Mouse (Mus musculus): ENCODE data around the gene AC134908.4. TPM values are rescaled to one million over a fixed set of nuclear protein-coding genes. Genes with fewer than 3 reads are reported as not detected.
A peak's percentile ranks its signal among the peaks of the same experiment; 100 is the strongest.

The AC134908.4 gene
- polyA plus RNA-seq, 1 experiment from 2014 or later = 0.26 TPM

DNA sequence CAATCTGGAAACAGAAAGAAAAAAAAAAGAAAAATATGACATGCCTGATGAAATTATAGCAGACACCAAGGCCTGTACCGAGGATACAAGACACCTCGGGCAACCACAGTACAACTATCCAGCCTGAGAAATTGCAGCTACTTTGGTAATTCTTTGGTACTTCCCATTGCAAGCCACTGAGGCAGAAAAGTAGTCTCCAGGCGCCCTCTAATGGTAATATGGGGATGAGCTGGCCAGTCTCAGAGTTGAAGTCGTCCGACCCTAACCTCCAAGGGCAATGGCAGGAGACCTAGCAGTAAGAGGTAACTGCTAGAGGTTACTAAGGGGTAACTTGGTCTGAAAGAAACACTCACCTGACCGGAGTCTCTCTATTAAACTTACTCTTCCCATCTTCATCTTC lies 5.6 kb upstream of the AC134908.4 start:
- Histone ChIP-seq H3K27ac (ENCODE audit: low read length) (no peak overlapping the region), H3K27me3 (ENCODE audit: control insufficient read depth, insufficient read depth, low read length) (peaks cover 3% of the 10 kb centered on the region; the same call in 1 of the 2 replicates), H3K4me1 (ENCODE audit: control insufficient read depth, insufficient read depth, low read length) (peaks cover 17% of the 10 kb centered on the region), H3K4me2 (ENCODE audit: low read depth, low read length) (no peak overlapping the region), H3K9ac (ENCODE audit: low read length) (no peak overlapping the region), H3K4me3 (ENCODE audit: low read length) (no peak overlapping the region), H3K9me3 (replicated peaks; ENCODE audit: control insufficient read depth, low read length) (no peaks in the 10 kb centered on the region), H3K36me3 (ENCODE audit: control insufficient read depth, insufficient read depth) (no peaks in the 10 kb centered on the region)
- 6% methylated on average over 6 of the region's 6 CpGs for WGBS
- no peak for ATAC-seq (replicated peaks; ENCODE audit: extremely low read depth, insufficient read depth, low FRiP score)

DNA sequence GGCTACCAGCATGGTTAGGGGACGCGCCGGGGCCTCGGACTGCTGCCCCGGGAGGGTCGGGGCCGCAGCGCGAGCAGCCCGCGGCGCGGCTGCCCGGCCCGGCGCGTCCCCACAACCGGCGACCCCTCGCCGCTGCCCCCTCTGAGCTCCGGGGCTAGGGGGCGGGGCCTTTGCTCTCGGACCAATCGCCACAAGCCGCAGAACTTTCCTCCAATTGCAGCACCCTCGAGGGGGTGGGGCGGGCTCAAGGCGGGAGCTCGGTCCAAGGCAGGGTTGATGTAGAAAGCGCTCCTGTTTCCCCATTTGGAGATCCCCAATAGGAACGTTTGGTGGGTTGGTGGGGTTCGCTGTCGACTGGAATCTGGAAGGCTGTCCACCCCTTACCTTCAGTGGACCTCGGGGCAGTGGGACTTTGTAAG lies 1.5 kb upstream of the AC134908.4 start, which contains the start of gene Metrn:
TSS of gene Metrn (minus strand) at position 186 of the 419 bp plus-strand sequence.
- H3K27ac ChIP-seq (ENCODE audit: low read length) = no peak within 1 kb of the TSS; the same call in 1 of the 2 replicates

GRCm38 (mm10) chr17:25796211-25796771 lies 832 bp upstream of the AC134908.4 start:
- ATAC-seq (replicated peaks; ENCODE audit: extremely low read depth, insufficient read depth, low FRiP score) = no peak
- Histone ChIP-seq H3K9ac (ENCODE audit: low read length) (peak overlapping the region; percentile 84), H3K36me3 (ENCODE audit: control insufficient read depth, insufficient read depth) (no peaks in the 10 kb centered on the region), H3K27me3 (ENCODE audit: control insufficient read depth, insufficient read depth, low read length) (no peaks in the 10 kb centered on the region), H3K27ac (ENCODE audit: low read length) (no peak overlapping the region; the same call in 1 of the 2 replicates), H3K4me3 (ENCODE audit: low read length) (peak overlapping the region; percentile 92), H3K4me1 (ENCODE audit: control insufficient read depth, insufficient read depth, low read length) (peaks cover 25% of the 10 kb centered on the region), H3K9me3 (replicated peaks; ENCODE audit: control insufficient read depth, low read length) (no peaks in the 10 kb centered on the region), H3K4me2 (ENCODE audit: low read depth, low read length) (peak overlapping the region; percentile 93)
- WGBS = 3% methylated on average over 37 of the region's 37 CpGs

More for the DNA sequence above, 1.5 kb upstream of the AC134908.4 start, which contains the start of gene Metrn:
- H3K27me3 ChIP-seq (ENCODE audit: control insufficient read depth, insufficient read depth, low read length) = no peaks in the 10 kb centered on the region
- H3K4me1 ChIP-seq (ENCODE audit: control insufficient read depth, insufficient read depth, low read length) = peaks cover 21% of the 10 kb centered on the region
- WGBS = 0% methylated on average over 35 of the region's 35 CpGs
- peak within 1 kb of the TSS; percentile 84 for H3K9ac ChIP-seq (ENCODE audit: low read length)
- peak within 1 kb of the TSS; percentile 93 for H3K4me2 ChIP-seq (ENCODE audit: low read depth, low read length)
- no peaks in the 10 kb centered on the region for H3K36me3 ChIP-seq (ENCODE audit: control insufficient read depth, insufficient read depth)
- H3K9me3 ChIP-seq (replicated peaks; ENCODE audit: control insufficient read depth, low read length) = no peaks in the 10 kb centered on the region
- ATAC-seq (replicated peaks; ENCODE audit: extremely low read depth, insufficient read depth, low FRiP score) = peak; percentile 85
- peak within 1 kb of the TSS; percentile 92 for H3K4me3 ChIP-seq (ENCODE audit: low read length)

DNA sequence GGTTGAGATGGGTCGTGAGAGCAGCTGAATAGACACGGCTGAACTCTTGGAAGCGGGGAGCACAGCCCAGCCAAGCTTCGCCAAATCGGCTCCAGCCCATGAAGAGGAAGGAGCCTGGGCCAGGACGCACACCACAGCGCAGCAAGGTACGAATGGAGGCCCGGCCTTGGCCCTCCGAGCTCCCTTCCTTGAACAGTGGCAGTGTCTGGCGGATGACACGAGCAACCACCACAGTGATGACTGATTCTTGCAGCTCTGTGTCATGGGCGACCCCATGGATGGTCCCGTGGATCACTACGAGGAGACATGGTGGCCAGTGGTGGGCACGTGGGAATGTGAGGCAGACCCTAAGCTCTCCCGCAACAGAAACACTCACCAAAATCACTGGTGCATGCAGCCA lies 461 bp downstream of the AC134908.4 start:
- Histone ChIP-seq H3K27ac (ENCODE audit: low read length) (no peak overlapping the region), H3K4me2 (ENCODE audit: low read depth, low read length) (no peak overlapping the region), H3K4me3 (ENCODE audit: low read length) (no peak overlapping the region), H3K9ac (ENCODE audit: low read length) (no peak overlapping the region), H3K4me1 (ENCODE audit: control insufficient read depth, insufficient read depth, low read length) (peaks cover 31% of the 10 kb centered on the region), H3K36me3 (ENCODE audit: control insufficient read depth, insufficient read depth) (no peaks in the 10 kb centered on the region), H3K9me3 (replicated peaks; ENCODE audit: control insufficient read depth, low read length) (no peaks in the 10 kb centered on the region), H3K27me3 (ENCODE audit: control insufficient read depth, insufficient read depth, low read length) (no peaks in the 10 kb centered on the region)
- no peak for ATAC-seq (replicated peaks; ENCODE audit: extremely low read depth, insufficient read depth, low FRiP score)
- WGBS = 85% methylated on average over 17 of the region's 17 CpGs

GRCm38 (mm10) chr17:25794197-25794596 lies 1.3 kb downstream of the AC134908.4 start:
- Histone ChIP-seq H3K9ac (ENCODE audit: low read length) (no peak overlapping the region), H3K27ac (ENCODE audit: low read length) (0 out of 2 replicates have a peak overlapping the region, but pooled peaks have one; percentile 6)
- WGBS = 76% methylated on average over 13 of the region's 13 CpGs

DNA sequence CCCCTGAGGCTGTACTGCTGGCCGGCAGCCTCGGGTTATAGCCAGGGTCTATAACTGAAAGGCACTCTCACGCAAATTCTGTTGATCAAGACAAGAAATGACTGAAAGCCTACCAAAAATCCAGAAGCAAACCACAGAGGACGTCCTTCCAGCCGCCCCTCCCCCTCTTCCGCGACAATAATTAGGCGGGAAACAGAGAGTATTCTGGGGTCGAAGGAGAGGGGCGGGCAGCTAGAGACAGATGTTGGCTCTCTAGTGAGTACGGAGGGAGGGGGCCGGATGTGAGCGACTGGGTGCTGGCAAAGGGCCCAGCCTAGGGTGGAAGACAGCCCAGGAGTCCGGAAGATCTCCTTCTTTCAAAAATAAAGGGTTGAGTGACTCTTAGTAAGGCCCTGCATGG lies 2.8 kb downstream of the AC134908.4 start, which contains the start of gene Fam173a:
TSS of gene Fam173a (minus strand) at position 287 of the 400 bp plus-strand sequence.
- H3K27me3 ChIP-seq (ENCODE audit: control insufficient read depth, insufficient read depth, low read length) = no peaks in the 10 kb centered on the region
- H3K36me3 ChIP-seq (ENCODE audit: control insufficient read depth, insufficient read depth) = no peaks in the 10 kb centered on the region
- peak within 1 kb of the TSS; percentile 95 for H3K27ac ChIP-seq (ENCODE audit: low read length)
- peak; percentile 76 for ATAC-seq (replicated peaks; ENCODE audit: extremely low read depth, insufficient read depth, low FRiP score)
- H3K9ac ChIP-seq (ENCODE audit: low read length) = peak within 1 kb of the TSS; percentile 91
- peaks cover 31% of the 10 kb centered on the region for H3K4me1 ChIP-seq (ENCODE audit: control insufficient read depth, insufficient read depth, low read length)
- H3K4me3 ChIP-seq (ENCODE audit: low read length) = peak within 1 kb of the TSS; percentile 91
- no peaks in the 10 kb centered on the region for H3K9me3 ChIP-seq (replicated peaks; ENCODE audit: control insufficient read depth, low read length)
- WGBS = under 1% methylated on average over 14 of the region's 14 CpGs
- H3K4me2 ChIP-seq (ENCODE audit: low read depth, low read length) = peak within 1 kb of the TSS; percentile 96

More at GRCm38 (mm10) chr17:25794197-25794596, 1.3 kb downstream of the AC134908.4 start:
- ATAC-seq (replicated peaks; ENCODE audit: extremely low read depth, insufficient read depth, low FRiP score) = no peak
- H3K9me3 ChIP-seq (replicated peaks; ENCODE audit: control insufficient read depth, low read length) = no peaks in the 10 kb centered on the region
- no peaks in the 10 kb centered on the region for H3K36me3 ChIP-seq (ENCODE audit: control insufficient read depth, insufficient read depth)
- no peak overlapping the region for H3K4me3 ChIP-seq (ENCODE audit: low read length)
- peaks cover 31% of the 10 kb centered on the region for H3K4me1 ChIP-seq (ENCODE audit: control insufficient read depth, insufficient read depth, low read length)
- H3K4me2 ChIP-seq (ENCODE audit: low read depth, low read length) = no peak overlapping the region
- H3K27me3 ChIP-seq (ENCODE audit: control insufficient read depth, insufficient read depth, low read length) = no peaks in the 10 kb centered on the region

GRCm38 (mm10) chr17:25791843-25792527 lies 3.5 kb downstream of the AC134908.4 start:
- Histone ChIP-seq H3K4me2 (ENCODE audit: low read depth, low read length) (peak overlapping the region; percentile 96), H3K4me3 (ENCODE audit: low read length) (peak overlapping the region; percentile 91), H3K9ac (ENCODE audit: low read length) (peak overlapping the region; percentile 91), H3K36me3 (ENCODE audit: control insufficient read depth, insufficient read depth) (no peaks in the 10 kb centered on the region), H3K27me3 (ENCODE audit: control insufficient read depth, insufficient read depth, low read length) (no peaks in the 10 kb centered on the region), H3K9me3 (replicated peaks; ENCODE audit: control insufficient read depth, low read length) (no peaks in the 10 kb centered on the region), H3K27ac (ENCODE audit: low read length) (peak overlapping the region; percentile 95), H3K4me1 (ENCODE audit: control insufficient read depth, insufficient read depth, low read length) (peaks cover 27% of the 10 kb centered on the region)
- WGBS = under 1% methylated on average over 45 of the region's 45 CpGs
- peak; percentile 59 for ATAC-seq (replicated peaks; ENCODE audit: extremely low read depth, insufficient read depth, low FRiP score)

- H3K4me2 ChIP-seq (ENCODE audit: low read depth, low read length) = peak overlapping the region; percentile 96
- peaks cover 26% of the 10 kb centered on the region for H3K4me1 ChIP-seq (ENCODE audit: control insufficient read depth, insufficient read depth, low read length)
- H3K9me3 ChIP-seq (replicated peaks; ENCODE audit: control insufficient read depth, low read length) = no peaks in the 10 kb centered on the region
- H3K9ac ChIP-seq (ENCODE audit: low read length) = peak overlapping the region; percentile 91
- 28% methylated on average over 19 of the region's 19 CpGs for WGBS
- no peak for ATAC-seq (replicated peaks; ENCODE audit: extremely low read depth, insufficient read depth, low FRiP score)
- peak overlapping the region; percentile 91 for H3K4me3 ChIP-seq (ENCODE audit: low read length)
- H3K27ac ChIP-seq (ENCODE audit: low read length) = peak overlapping the region; percentile 95; the same call in 1 of the 2 replicates
- H3K27me3 ChIP-seq (ENCODE audit: control insufficient read depth, insufficient read depth, low read length) = no peaks in the 10 kb centered on the region
- no peaks in the 10 kb centered on the region for H3K36me3 ChIP-seq (ENCODE audit: control insufficient read depth, insufficient read depth)
These were observed 4.1 kb downstream of the AC134908.4 start for GRCm38 (mm10) chr17:25791320-25791842.
